Mouse (Mus musculus) testis, adult 2 months (tissue): Measurements from ENCODE around the gene Cbx4. TPM values are rescaled to one million over a fixed set of nuclear protein-coding genes. Genes with fewer than 3 reads are reported as not detected.
A peak's percentile ranks its signal among the peaks of the same experiment; 100 is the strongest.

ENCODE experiments used
- H3K27ac ChIP-seq: fragments of 200-500 bp; 2 replicates; pipeline ENCODE4 v1.5.1; 2012; ENCODE audit warnings: low read depth, low read length; ENCODE audit not compliant: control insufficient read depth, insufficient read depth
- H3K27me3 ChIP-seq: fragments of 200-500 bp; 2 replicates; pipeline ENCODE4 v1.6.1; 2012; ENCODE audit warnings: mild to moderate bottlenecking, low read length, moderate library complexity; ENCODE audit not compliant: control insufficient read depth, insufficient read depth
- H3K36me3 ChIP-seq: fragments of 200-500 bp; 2 replicates; pipeline ENCODE4 v1.6.1; 2012; ENCODE audit warnings: mild to moderate bottlenecking, low read length; ENCODE audit not compliant: control insufficient read depth, insufficient read depth
- H3K4me1 ChIP-seq: fragments of 200-500 bp; 2 replicates; pipeline ENCODE4 v1.6.1; 2012; ENCODE audit warnings: low read length; ENCODE audit not compliant: control insufficient read depth, insufficient read depth
- H3K4me3 ChIP-seq: fragments of 200-500 bp; 2 replicates; pipeline ENCODE4 v1.5.1; 2012; ENCODE audit warnings: low read depth, mild to moderate bottlenecking, low read length, moderate library complexity, mixed read lengths; ENCODE audit not compliant: control insufficient read depth
- CTCF ChIP-seq: fragments of 200-500 bp; IDR thresholded peaks from 2 replicates; pipeline ENCODE4 v1.5.1; 2012; ENCODE audit warnings: low read depth, mild to moderate bottlenecking, inconsistent platforms, low read length, moderate library complexity; ENCODE audit not compliant: control insufficient read depth, insufficient read depth, insufficient replicate concordance
- POLR2A ChIP-seq: fragments of 200-500 bp; IDR thresholded peaks from 2 replicates; pipeline ENCODE4 v1.6.1; 2012; ENCODE audit warnings: low read depth, mild to moderate bottlenecking, inconsistent platforms, low read length, moderate library complexity; ENCODE audit not compliant: control insufficient read depth
- polyA plus RNA-seq: library from polyadenylated mRNA; depleted of rRNA; stranded (reverse); fragments of >200 nt; gene quantifications from 2 replicates; pipeline ENCODE4 v1.2.3, GENCODE M21; 2012

The Cbx4 gene
- polyA plus RNA-seq, 1 experiment = 3.3 TPM

DNA sequence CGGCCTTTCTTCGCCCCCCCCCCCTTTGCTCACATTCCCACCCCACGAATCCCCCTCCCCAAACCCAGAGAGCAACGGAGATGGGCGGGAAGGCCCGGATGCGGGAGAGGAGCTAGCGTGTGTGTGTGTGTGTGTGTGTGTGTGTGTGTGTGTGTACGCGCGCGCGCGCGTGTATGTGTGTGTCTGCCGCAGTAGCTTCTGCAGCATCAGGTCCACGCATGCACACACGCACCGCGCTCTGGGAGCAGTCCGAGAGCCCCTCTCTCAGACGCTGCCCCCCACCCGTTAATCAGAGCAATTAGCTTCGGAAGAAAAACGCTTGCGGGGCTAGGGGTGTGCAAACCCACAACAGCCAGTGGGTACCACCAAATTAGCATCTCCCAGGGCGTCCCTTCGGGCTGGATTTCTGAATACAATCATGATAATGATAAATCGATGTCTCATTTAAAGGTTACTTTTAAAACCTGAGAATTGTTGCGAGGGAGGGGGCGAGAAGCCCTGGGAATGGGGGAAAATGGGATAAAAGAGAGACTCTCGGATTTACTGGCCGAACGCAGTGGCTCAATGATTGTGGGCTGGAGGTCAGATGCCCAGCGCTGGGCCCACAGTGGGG, 32.2 kb downstream of the Cbx4 start:
- no peaks in the 10 kb centered on the region for H3K36me3 ChIP-seq
- no peak overlapping the region for H3K27ac ChIP-seq
- H3K4me1 ChIP-seq = peaks cover 47% of the 10 kb centered on the region
- H3K4me3 ChIP-seq = peak overlapping the region; percentile 33
- TF ChIP-seq CTCF (no peak), POLR2A (no peak)
- peaks cover 6% of the 10 kb centered on the region for H3K27me3 ChIP-seq

GRCm38 (mm10) chr11:119053257-119053670, 32.8 kb downstream of the Cbx4 start:
- peak overlapping the region; percentile 56 for H3K4me3 ChIP-seq
- peak overlapping the region; percentile 43; the same call in 1 of the 2 replicates for H3K27ac ChIP-seq
- H3K4me1 ChIP-seq = peaks cover 41% of the 10 kb centered on the region
- H3K36me3 ChIP-seq = no peaks in the 10 kb centered on the region
- H3K27me3 ChIP-seq = peaks cover 6% of the 10 kb centered on the region
- TF ChIP-seq POLR2A = no peak

- peak overlapping the region; percentile 56 for H3K4me3 ChIP-seq
- H3K4me1 ChIP-seq = peaks cover 36% of the 10 kb centered on the region
- TF ChIP-seq CTCF = no peak
- TF ChIP-seq POLR2A = no peak
- peaks cover 2% of the 10 kb centered on the region; the same call in 1 of the 2 replicates for H3K27me3 ChIP-seq
- H3K27ac ChIP-seq = peak overlapping the region; percentile 43; the same call in 1 of the 2 replicates
- no peaks in the 10 kb centered on the region for H3K36me3 ChIP-seq
Measured at GRCm38 (mm10) chr11:119052661-119053256, 33.3 kb downstream of the Cbx4 start.

DNA sequence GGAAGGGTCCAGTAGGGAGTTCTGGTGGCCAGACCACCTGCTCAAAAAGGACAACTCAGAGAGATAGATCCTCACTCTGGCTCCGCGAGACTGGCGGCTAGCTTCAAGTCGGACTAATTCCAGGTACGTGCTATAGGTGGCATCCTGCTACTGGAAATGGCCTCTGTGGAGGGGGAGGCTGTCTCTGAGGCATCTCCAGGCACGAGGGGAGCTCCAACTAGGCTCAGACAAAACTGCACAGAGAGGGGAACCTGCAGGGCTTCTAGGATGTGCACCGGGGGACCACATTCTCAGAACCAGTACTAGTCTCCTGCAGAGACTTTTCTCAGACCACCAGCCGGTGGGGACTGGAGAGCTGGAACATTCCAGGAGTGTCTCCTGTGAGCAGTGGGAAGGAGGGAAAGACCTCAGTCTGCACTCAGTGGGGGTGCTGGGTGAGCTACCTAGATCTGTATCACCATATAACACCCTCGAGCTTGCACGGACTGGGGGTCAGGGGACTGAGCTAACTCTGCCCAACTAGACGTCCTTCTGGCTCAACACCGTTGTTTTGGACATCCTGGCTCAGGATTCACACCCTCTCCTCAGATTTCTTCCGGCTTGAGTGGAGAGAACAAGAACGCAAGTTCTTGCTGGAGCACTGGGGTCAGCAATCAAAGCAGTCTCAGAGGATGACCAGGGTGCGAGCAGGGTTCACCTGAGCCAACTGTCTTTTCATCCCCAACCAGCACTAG, 33.9 kb downstream of the Cbx4 start:
- TF ChIP-seq CTCF (peak; percentile 30; the same call in 1 of the 2 replicates), POLR2A (no peak)
- H3K27ac ChIP-seq = no peak overlapping the region
- H3K36me3 ChIP-seq = no peaks in the 10 kb centered on the region
- H3K27me3 ChIP-seq = peaks cover 5% of the 10 kb centered on the region; the same call in 1 of the 2 replicates
- H3K4me3 ChIP-seq = no peak overlapping the region
- peaks cover 31% of the 10 kb centered on the region for H3K4me1 ChIP-seq

DNA sequence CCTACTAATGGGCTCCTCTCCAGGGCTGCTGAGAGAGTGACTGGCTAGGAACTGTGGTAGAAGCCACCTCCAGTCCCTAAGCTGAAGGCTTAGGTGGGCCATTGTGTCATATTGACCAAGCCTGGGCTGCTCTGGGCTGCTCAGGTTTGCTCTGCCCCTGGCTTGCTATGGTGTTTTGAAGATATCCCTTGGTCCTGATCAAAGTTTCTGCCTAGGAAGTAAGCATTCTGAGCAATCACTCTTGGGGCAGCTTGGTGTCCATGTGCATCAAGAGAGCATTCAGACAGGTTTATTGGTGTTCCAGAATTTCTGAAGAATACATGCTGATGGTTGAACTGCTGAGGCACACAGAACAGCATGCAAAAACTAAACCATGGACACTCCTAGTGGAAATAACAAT, 34.6 kb downstream of the Cbx4 start:
- TF ChIP-seq POLR2A (no peak), CTCF (no peak)
- H3K27ac ChIP-seq = no peak overlapping the region
- H3K36me3 ChIP-seq = no peaks in the 10 kb centered on the region
- peaks cover 5% of the 10 kb centered on the region; the same call in 1 of the 2 replicates for H3K27me3 ChIP-seq
- H3K4me3 ChIP-seq = no peak overlapping the region
- peaks cover 37% of the 10 kb centered on the region for H3K4me1 ChIP-seq

- H3K27me3 ChIP-seq = peaks cover 5% of the 10 kb centered on the region; the same call in 1 of the 2 replicates
- no peak overlapping the region for H3K27ac ChIP-seq
- TF ChIP-seq CTCF = no peak
- TF ChIP-seq POLR2A = no peak
- H3K36me3 ChIP-seq = no peaks in the 10 kb centered on the region
- no peak overlapping the region for H3K4me3 ChIP-seq
- H3K4me1 ChIP-seq = peaks cover 35% of the 10 kb centered on the region
Measured at GRCm38 (mm10) chr11:119050361-119050760, 35.7 kb downstream of the Cbx4 start.

- no peak overlapping the region for H3K4me3 ChIP-seq
- H3K27me3 ChIP-seq = 0 out of 2 replicates have a peak, but pooled peaks cover 2% of the 10 kb centered on the region
- H3K4me1 ChIP-seq = peaks cover 28% of the 10 kb centered on the region
- H3K27ac ChIP-seq = no peak overlapping the region
- no peaks in the 10 kb centered on the region for H3K36me3 ChIP-seq
- TF ChIP-seq CTCF = no peak
Measured at GRCm38 (mm10) chr11:119048133-119048510, 37.9 kb downstream of the Cbx4 start.
